8 mouse cellular contexts compared by ENCODE assay signal in the genomic region with DNA sequence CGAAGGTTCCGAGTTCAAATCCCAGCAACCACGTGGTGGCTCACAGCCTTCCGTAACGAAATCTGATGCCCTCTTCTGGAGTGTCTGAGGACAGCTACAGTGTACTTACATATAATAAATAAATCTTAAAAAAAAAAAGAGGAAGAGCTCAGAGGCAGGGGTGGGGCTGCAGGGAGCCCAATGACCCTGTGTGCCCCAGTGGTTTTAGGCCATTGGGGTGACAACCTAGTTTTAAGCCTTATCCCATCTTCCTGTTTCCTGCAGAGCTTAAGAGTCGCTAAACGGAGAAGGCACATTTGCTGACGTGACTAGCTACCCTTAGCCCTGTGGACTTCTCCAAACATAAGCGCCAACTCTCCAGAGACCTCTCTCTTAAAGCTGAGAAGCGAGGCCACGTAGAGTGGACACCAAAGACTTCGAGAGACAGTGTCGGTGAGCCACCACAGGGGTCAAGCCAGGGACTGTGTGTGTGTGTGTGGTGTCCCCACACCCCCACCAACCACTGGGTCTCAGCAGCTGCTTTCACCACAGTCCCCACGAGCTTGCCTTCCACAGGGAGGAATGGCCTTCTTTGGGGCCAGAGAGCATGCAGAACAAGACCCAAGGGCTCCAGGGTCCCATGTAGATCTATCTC. TPM values are rescaled to one million over a fixed set of nuclear protein-coding genes. Genes with fewer than 3 reads are reported as not detected.
A peak's percentile ranks its signal among the peaks of the same experiment; 100 is the strongest.
DNase-seq lines count a peak whose midpoint lies in the region; ATAC-seq lines count a peak whose summit lies in the region.

No protein-coding gene starts in this region.

- peaks cover 45% of the 10 kb centered on the region for H3K27me3 ChIP-seq in lung, embryonic 15.5 days
- H3K27me3 ChIP-seq in embryonic facial prominence, embryonic 14.5 days (replicated peaks; ENCODE audit: control insufficient read depth, insufficient read depth, low read length) = peaks cover 41% of the 10 kb centered on the region
- H3K27me3 ChIP-seq in limb, embryonic 10.5 days (ENCODE audit: low read depth, poor library complexity, severe bottlenecking) = peaks cover 65% of the 10 kb centered on the region
- peaks cover 46% of the 10 kb centered on the region for H3K27me3 ChIP-seq in neural tube, embryonic 15.5 days (replicated peaks)
- peaks cover 33% of the 10 kb centered on the region for H3K27me3 ChIP-seq in midbrain, embryonic 16.5 days (ENCODE audit: control insufficient read depth, insufficient read depth, low read depth, low read length)

- H3K4me2 ChIP-seq in lung, embryonic 15.5 days = peak overlapping the region; percentile 99
- H3K4me2 ChIP-seq in embryonic facial prominence, embryonic 14.5 days (ENCODE audit: low read depth, low read length) = peak overlapping the region; percentile 100
- H3K4me2 ChIP-seq in neural tube, embryonic 15.5 days = peak overlapping the region; percentile 100
- H3K4me2 ChIP-seq in midbrain, embryonic 16.5 days (ENCODE audit: low read length) = no peak overlapping the region

- H3K36me3 ChIP-seq in lung, embryonic 15.5 days = no peaks in the 10 kb centered on the region
- no peaks in the 10 kb centered on the region for H3K36me3 ChIP-seq in embryonic facial prominence, embryonic 14.5 days (ENCODE audit: control insufficient read depth, insufficient read depth, low read length)
- H3K36me3 ChIP-seq in limb, embryonic 10.5 days = no peaks in the 10 kb centered on the region
- no peaks in the 10 kb centered on the region for H3K36me3 ChIP-seq in neural tube, embryonic 15.5 days
- H3K36me3 ChIP-seq in midbrain, embryonic 16.5 days (ENCODE audit: control insufficient read depth, insufficient read depth, low read length) = no peaks in the 10 kb centered on the region

- H3K27ac ChIP-seq in lung, embryonic 15.5 days = peak overlapping the region; percentile 2; the same call in 1 of the 2 replicates
- H3K27ac ChIP-seq in embryonic facial prominence, embryonic 14.5 days (replicated peaks; ENCODE audit: low read depth, low read length) = no peak overlapping the region
- H3K27ac ChIP-seq in limb, embryonic 10.5 days = no peak overlapping the region
- no peak overlapping the region for H3K27ac ChIP-seq in neural tube, embryonic 15.5 days (replicated peaks)
- H3K27ac ChIP-seq in midbrain, embryonic 16.5 days (ENCODE audit: low read length) = no peak overlapping the region

- peaks cover 23% of the 10 kb centered on the region for H3K4me1 ChIP-seq in lung, embryonic 15.5 days
- 0 out of 2 replicates have a peak, but pooled peaks cover 3% of the 10 kb centered on the region for H3K4me1 ChIP-seq in embryonic facial prominence, embryonic 14.5 days (ENCODE audit: control insufficient read depth, insufficient read depth, low read length)
- peaks cover 33% of the 10 kb centered on the region for H3K4me1 ChIP-seq in limb, embryonic 10.5 days
- H3K4me1 ChIP-seq in neural tube, embryonic 15.5 days = peaks cover 22% of the 10 kb centered on the region
- peaks cover 12% of the 10 kb centered on the region; the same call in 1 of the 2 replicates for H3K4me1 ChIP-seq in midbrain, embryonic 16.5 days (ENCODE audit: control insufficient read depth, insufficient read depth, low read length)

- 0 out of 2 replicates have a peak overlapping the region, but pooled peaks have one; percentile 11 for H3K9ac ChIP-seq in lung, embryonic 15.5 days
- H3K9ac ChIP-seq in embryonic facial prominence, embryonic 14.5 days (ENCODE audit: low read depth, low read length) = no peak overlapping the region
- H3K9ac ChIP-seq in neural tube, embryonic 15.5 days (replicated peaks) = no peak overlapping the region
- H3K9ac ChIP-seq in midbrain, embryonic 16.5 days (ENCODE audit: low read depth, low read length) = no peak overlapping the region

- no peak for DNase-seq in lung, postnatal 14 days
- no peak for DNase-seq in embryonic facial prominence, embryonic 14.5 days (ENCODE audit: low spot score)
- DNase-seq in limb, embryonic 10.5 days (ENCODE audit: low spot score) = no peak
- no peak for DNase-seq in adrenal gland, adult 2 months

- no peak for ATAC-seq in lung, embryonic 15.5 days (ENCODE audit: borderline replicate concordance, extremely low read depth, low FRiP score, low TSS enrichment)
- no peak for ATAC-seq in embryonic facial prominence, embryonic 14.5 days (ENCODE audit: low read depth)
- no peak for ATAC-seq in neural tube, embryonic 15.5 days (ENCODE audit: low FRiP score)
- ATAC-seq in erythroid progenitor cell, adult 5-6 weeks (replicated peaks; ENCODE audit: low FRiP score, poor library complexity, severe bottlenecking) = no peak
- no peak for ATAC-seq in midbrain, embryonic 16.5 days

- H3K4me3 ChIP-seq in lung, embryonic 15.5 days = peak overlapping the region; percentile 56
- H3K4me3 ChIP-seq in embryonic facial prominence, embryonic 14.5 days (ENCODE audit: low read depth, low read length) = peak overlapping the region; percentile 63
- H3K4me3 ChIP-seq in limb, embryonic 10.5 days = peak overlapping the region; percentile 73; the same call in 1 of the 2 replicates
- 0 out of 2 replicates have a peak overlapping the region, but pooled peaks have one; percentile 76 for H3K4me3 ChIP-seq in neural tube, embryonic 15.5 days (replicated peaks)
- no peak overlapping the region for H3K4me3 ChIP-seq in midbrain, embryonic 16.5 days (ENCODE audit: low read depth, low read length)

- 70% methylated on average over 14 of the region's 14 CpGs for WGBS in lung, embryonic 15.5 days
- 77% methylated on average over 14 of the region's 14 CpGs for WGBS in embryonic facial prominence, embryonic 14.5 days
- 84% methylated on average over 14 of the region's 14 CpGs for WGBS in limb, embryonic 10.5 days
- 83% methylated on average over 14 of the region's 14 CpGs for WGBS in neural tube, embryonic 15.5 days
- 84% methylated on average over 14 of the region's 14 CpGs for WGBS in midbrain, embryonic 16.5 days

- no peaks in the 10 kb centered on the region for H3K9me3 ChIP-seq in lung, embryonic 15.5 days
- no peaks in the 10 kb centered on the region for H3K9me3 ChIP-seq in embryonic facial prominence, embryonic 14.5 days (ENCODE audit: control insufficient read depth, low read length)
- H3K9me3 ChIP-seq in limb, embryonic 10.5 days (replicated peaks) = no peaks in the 10 kb centered on the region
- H3K9me3 ChIP-seq in neural tube, embryonic 15.5 days (replicated peaks) = no peaks in the 10 kb centered on the region
- no peaks in the 10 kb centered on the region for H3K9me3 ChIP-seq in midbrain, embryonic 16.5 days (replicated peaks; ENCODE audit: control insufficient read depth, low read length, poor library complexity, severe bottlenecking)

RNA-seq across cellular contexts. Expression of gene Fam78a, which starts 3.2 kb away (rescaled TPM):
- 4.6 and 5.8 TPM in 2 replicates for polyA plus RNA-seq in lung, embryonic 15.5 days (2015; fragmentation: Nextera tagmentation; extraction: Ambion mirVana)
- 8.2 and 8.9 TPM in 2 replicates for polyA plus RNA-seq in embryonic facial prominence, embryonic 14.5 days (2014; fragmentation: Nextera tagmentation; extraction: Ambion mirVana)
- 2.0 TPM in 2 replicates for polyA plus RNA-seq in limb, embryonic 10.5 days (2016; fragmentation: Nextera tagmentation; extraction: Ambion mirVana)
- polyA plus RNA-seq in neural tube, embryonic 15.5 days (2015; fragmentation: Nextera tagmentation; extraction: Ambion mirVana) = 0.92 and 3.1 TPM in 2 replicates
- 27.7 and 41.1 TPM in 2 replicates for total RNA-seq in erythroid progenitor cell, adult 5-6 weeks (2015; ENCODE audit: low replicate concordance)
- total RNA-seq in erythroid progenitor cell, adult 5-6 weeks (2017; ENCODE audit: low replicate concordance) = 48.4 and 75.5 TPM in 2 replicates
- 0.41 and 0.45 TPM in 2 replicates for polyA plus RNA-seq in midbrain, embryonic 16.5 days (2015; fragmentation: Nextera tagmentation; extraction: Ambion mirVana)
- 1 to 10 TPM; 1.5 to 4.8 TPM for total RNA-seq in adrenal gland, adult 2 months (2021)
- 2.6 and 6.5 TPM in 2 replicates for polyA plus RNA-seq in adrenal gland, adult 2 months (2012; rRNA removed)

RNA-seq across cellular contexts. Expression of gene Plpp7, which starts 13.9 kb away (rescaled TPM):
- polyA plus RNA-seq in lung, embryonic 15.5 days (2015; fragmentation: Nextera tagmentation; extraction: Ambion mirVana) = 3.9 and 4.2 TPM in 2 replicates
- 11.7 and 13.0 TPM in 2 replicates for polyA plus RNA-seq in embryonic facial prominence, embryonic 14.5 days (2014; fragmentation: Nextera tagmentation; extraction: Ambion mirVana)
- 2.8 and 3.8 TPM in 2 replicates for polyA plus RNA-seq in limb, embryonic 10.5 days (2016; fragmentation: Nextera tagmentation; extraction: Ambion mirVana)
- polyA plus RNA-seq in neural tube, embryonic 15.5 days (2015; fragmentation: Nextera tagmentation; extraction: Ambion mirVana) = 26.1 and 32.6 TPM in 2 replicates
- not detected in 2 replicates for total RNA-seq in erythroid progenitor cell, adult 5-6 weeks (2015; ENCODE audit: low replicate concordance)
- 0.26 TPM in 1 of 2 replicates, not detected in the other for total RNA-seq in erythroid progenitor cell, adult 5-6 weeks (2017; ENCODE audit: low replicate concordance)
- 25.0 and 28.4 TPM in 2 replicates for polyA plus RNA-seq in midbrain, embryonic 16.5 days (2015; fragmentation: Nextera tagmentation; extraction: Ambion mirVana)
- 1 to 10 TPM; 4.0 to 4.2 TPM for total RNA-seq in adrenal gland, adult 2 months (2021)
- 35.8 and 42.0 TPM in 2 replicates for polyA plus RNA-seq in adrenal gland, adult 2 months (2012; rRNA removed)
